Mouse (Mus musculus) testis, postnatal 14 days (tissue): ENCODE measurements around the gene Foxo6.

ENCODE experiments used
- DNase-seq: peaks from one replicate; pipeline ENCODE4 v3.0.0; 2021; ENCODE audit warnings: low spot score

Gene Foxo6

GRCm38 (mm10) chr4:120284187-120284586, 3.0 kb downstream of the Foxo6 start:
- no peak for DNase-seq

- DNase-seq, result peak; percentile 84
Observed at GRCm38 (mm10) chr4:120283141-120283540, 4.0 kb downstream of the Foxo6 start.

GRCm38 (mm10) chr4:120282568-120283091, 4.5 kb downstream of the Foxo6 start:
- DNase-seq, result peak; percentile 56

- DNase-seq, result no peak
Observed at GRCm38 (mm10) chr4:120281011-120281410, 6.1 kb downstream of the Foxo6 start.

GRCm38 (mm10) chr4:120280432-120280831, 6.7 kb downstream of the Foxo6 start:
- no peak for DNase-seq

- DNase-seq, result peak; percentile 49
Observed at GRCm38 (mm10) chr4:120277255-120277928, 9.8 kb downstream of the Foxo6 start.

GRCm38 (mm10) chr4:120275487-120275886, 11.7 kb downstream of the Foxo6 start:
- DNase-seq, result no peak

GRCm38 (mm10) chr4:120273594-120273993, 13.6 kb downstream of the Foxo6 start:
- DNase-seq, result no peak

GRCm38 (mm10) chr4:120271886-120272580, 15.1 kb downstream of the Foxo6 start:
- DNase-seq, result no peak

- no peak for DNase-seq
Observed at GRCm38 (mm10) chr4:120271208-120271607, 15.9 kb downstream of the Foxo6 start.

GRCm38 (mm10) chr4:120270937-120271199, 16.3 kb downstream of the Foxo6 start:
- no peak for DNase-seq

- DNase-seq, result no peak
Observed at GRCm38 (mm10) chr4:120270148-120270936, 16.8 kb downstream of the Foxo6 start.

GRCm38 (mm10) chr4:120269426-120269825, 17.7 kb downstream of the Foxo6 start:
- DNase-seq, result no peak

- DNase-seq, result no peak
Observed at GRCm38 (mm10) chr4:120268214-120269061, 18.7 kb downstream of the Foxo6 start.

- no peak for DNase-seq
Observed at GRCm38 (mm10) chr4:120267683-120268082, 19.5 kb downstream of the Foxo6 start.

- no peak for DNase-seq
Observed at GRCm38 (mm10) chr4:120267136-120267535, 20.0 kb downstream of the Foxo6 start.

GRCm38 (mm10) chr4:120264105-120264504, 23.0 kb downstream of the Foxo6 start:
- no peak for DNase-seq

- no peak for DNase-seq
Observed at GRCm38 (mm10) chr4:120262726-120263125, 24.4 kb downstream of the Foxo6 start.

GRCm38 (mm10) chr4:120262206-120262605, 24.9 kb downstream of the Foxo6 start:
- DNase-seq, result no peak

- DNase-seq, result no peak
Observed at GRCm38 (mm10) chr4:120259356-120260181, 27.6 kb downstream of the Foxo6 start.

GRCm38 (mm10) chr4:120248800-120249261, 38.3 kb downstream of the Foxo6 start:
- no peak for DNase-seq
